9 mouse cellular contexts compared by ENCODE assay signal in the genomic region with DNA sequence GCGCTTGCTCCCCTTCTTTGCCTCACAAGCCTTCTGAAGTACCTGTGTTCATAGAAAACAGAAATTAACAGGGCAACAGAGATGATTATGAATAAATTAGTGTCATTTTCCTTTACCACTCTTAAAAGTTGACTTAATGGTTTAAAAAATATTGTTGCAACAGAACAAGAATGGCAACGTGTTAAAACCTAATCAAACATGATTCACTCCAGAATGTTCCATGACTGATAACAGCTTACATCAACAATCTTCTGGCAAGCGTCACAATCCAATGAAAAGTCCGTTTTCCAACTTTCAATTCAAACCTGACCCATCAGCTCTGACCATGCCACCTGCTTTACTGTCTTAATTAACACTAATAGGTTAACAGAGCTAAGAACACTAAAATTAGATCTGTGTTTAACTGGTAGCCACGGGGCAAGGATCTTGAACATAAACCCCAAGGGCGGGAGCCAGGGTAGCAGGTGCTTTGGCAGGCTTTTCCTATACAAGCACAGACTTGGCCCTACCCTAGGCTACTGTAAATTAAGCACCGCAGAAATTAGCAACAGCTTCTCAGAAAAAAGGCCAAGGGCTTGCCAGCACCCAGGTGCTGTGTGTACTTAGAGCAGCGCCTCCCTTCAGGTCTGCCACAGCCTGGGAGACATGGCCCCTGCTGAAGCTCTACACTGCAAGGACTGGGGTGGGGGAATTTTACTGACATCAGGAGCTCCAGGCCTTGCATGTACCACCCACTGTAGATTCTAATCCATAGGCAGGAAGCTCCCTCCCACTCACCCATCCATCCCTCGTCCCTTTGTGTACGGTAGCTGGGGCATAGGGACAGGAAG. TPM values are rescaled to one million over a fixed set of nuclear protein-coding genes. Genes with fewer than 3 reads are reported as not detected.
DNase-seq lines count a peak whose midpoint lies in the region; ATAC-seq lines count a peak whose summit lies in the region.
"Had no signal": no experiment of that assay in that cellular context is flagged by ENCODE, and none has a peak within 500 bp of the region (broad histone marks: within the 10 kb centered on the region; RNA-seq: fewer than 3 reads in every experiment).

No protein-coding gene starts in this region.

- 79% methylated on average over 10 of the region's 10 CpGs for WGBS in neural tube, embryonic 11.5 days
- 59% methylated on average over 10 of the region's 10 CpGs for WGBS in neural tube, embryonic 15.5 days
- WGBS in intestine, embryonic 15.5 days = 52% methylated on average over 10 of the region's 10 CpGs
- WGBS in stomach, embryonic 15.5 days = 52% methylated on average over 10 of the region's 10 CpGs

- H3K4me2 ChIP-seq in neural tube, embryonic 11.5 days (ENCODE audit: low read depth) = no peak overlapping the region
- no peak overlapping the region for H3K4me2 ChIP-seq in neural tube, embryonic 15.5 days
- no peak overlapping the region for H3K4me2 ChIP-seq in intestine, embryonic 15.5 days (replicated peaks)
- H3K4me2 ChIP-seq in stomach, embryonic 15.5 days = no peak overlapping the region

- H3K36me3 ChIP-seq in neural tube, embryonic 11.5 days (ENCODE audit: control insufficient read depth, insufficient read depth, low read length) = no peaks in the 10 kb centered on the region
- H3K36me3 ChIP-seq in neural tube, embryonic 15.5 days = no peaks in the 10 kb centered on the region
- no peaks in the 10 kb centered on the region for H3K36me3 ChIP-seq in intestine, embryonic 15.5 days
- H3K36me3 ChIP-seq in stomach, embryonic 15.5 days = no peaks in the 10 kb centered on the region

- 0 out of 2 replicates have a peak, but pooled peaks have one; percentile 29 for ATAC-seq in frontal cortex, adult (ENCODE audit: low TSS enrichment)
- ATAC-seq in neural tube, embryonic 11.5 days (ENCODE audit: insufficient read depth, low FRiP score, low TSS enrichment) = no peak
- no peak for ATAC-seq in neural tube, embryonic 15.5 days (ENCODE audit: low FRiP score)
- 0 out of 2 replicates have a peak, but pooled peaks have one; percentile 32 for ATAC-seq in intestine, embryonic 15.5 days
- ATAC-seq in stomach, embryonic 15.5 days (ENCODE audit: insufficient read depth, low FRiP score, low read depth) = peak; percentile 47

- peaks cover 15% of the 10 kb centered on the region for H3K4me1 ChIP-seq in neural tube, embryonic 11.5 days (ENCODE audit: control insufficient read depth, insufficient read depth, low read length)
- H3K4me1 ChIP-seq in neural tube, embryonic 15.5 days = peaks cover 32% of the 10 kb centered on the region
- H3K4me1 ChIP-seq in intestine, embryonic 15.5 days (replicated peaks) = peaks cover 32% of the 10 kb centered on the region
- peaks cover 22% of the 10 kb centered on the region for H3K4me1 ChIP-seq in stomach, embryonic 15.5 days

- H3K4me3 ChIP-seq in neural tube, embryonic 11.5 days (ENCODE audit: low read depth, low read length) = no peak overlapping the region
- H3K4me3 ChIP-seq in neural tube, embryonic 15.5 days (replicated peaks) = no peak overlapping the region
- H3K4me3 ChIP-seq in intestine, embryonic 15.5 days (replicated peaks) = no peak overlapping the region
- no peak overlapping the region for H3K4me3 ChIP-seq in stomach, embryonic 15.5 days (replicated peaks)

- no peak for DNase-seq in frontal cortex, adult 2 months (ENCODE audit: extremely low spot score in 1 of 2, low spot score in 1 of 2)
- DNase-seq in neural tube, embryonic 11.5 days (ENCODE audit: low spot score) = no peak
- no peak for DNase-seq in retina, embryonic 14.5 days (ENCODE audit: low spot score)
- DNase-seq in embryo, embryonic 10.5 days (ENCODE audit: low spot score) = no peak
- DNase-seq: adrenal gland, postnatal 14 days had no signal

- 0 out of 2 replicates have a peak overlapping the region, but pooled peaks have one; percentile 27 for H3K27ac ChIP-seq in neural tube, embryonic 11.5 days (ENCODE audit: low read depth, low read length)
- no peak overlapping the region for H3K27ac ChIP-seq in neural tube, embryonic 15.5 days (replicated peaks)
- H3K27ac ChIP-seq in intestine, embryonic 15.5 days = peak overlapping the region; percentile 45
- H3K27ac ChIP-seq in stomach, embryonic 15.5 days = peak overlapping the region; percentile 48; the same call in 1 of the 2 replicates

- no peaks in the 10 kb centered on the region for H3K9me3 ChIP-seq in neural tube, embryonic 11.5 days (ENCODE audit: control insufficient read depth, low read length)
- no peaks in the 10 kb centered on the region for H3K9me3 ChIP-seq in neural tube, embryonic 15.5 days (replicated peaks)
- H3K9me3 ChIP-seq in intestine, embryonic 15.5 days = no peaks in the 10 kb centered on the region
- no peaks in the 10 kb centered on the region for H3K9me3 ChIP-seq in stomach, embryonic 15.5 days

- H3K27me3 ChIP-seq in neural tube, embryonic 11.5 days (ENCODE audit: control insufficient read depth, insufficient read depth, low read length) = no peaks in the 10 kb centered on the region
- H3K27me3 ChIP-seq in neural tube, embryonic 15.5 days (replicated peaks) = no peaks in the 10 kb centered on the region
- H3K27me3 ChIP-seq in intestine, embryonic 15.5 days (replicated peaks) = no peaks in the 10 kb centered on the region
- no peaks in the 10 kb centered on the region for H3K27me3 ChIP-seq in stomach, embryonic 15.5 days (replicated peaks)

- H3K9ac ChIP-seq in neural tube, embryonic 11.5 days (ENCODE audit: low read length) = no peak overlapping the region
- no peak overlapping the region for H3K9ac ChIP-seq in neural tube, embryonic 15.5 days (replicated peaks)
- no peak overlapping the region for H3K9ac ChIP-seq in intestine, embryonic 15.5 days
- H3K9ac ChIP-seq in stomach, embryonic 15.5 days = no peak overlapping the region

RNA-seq across cellular contexts. Expression of gene B4galt5, which starts 12.4 kb away (rescaled TPM):
- polyA plus RNA-seq in frontal cortex, adult 2 months (2012; rRNA removed) = 37.8 and 38.8 TPM in 2 replicates
- 26.9 and 32.2 TPM in 2 replicates for polyA plus RNA-seq in neural tube, embryonic 11.5 days (2014; fragmentation: Nextera tagmentation; extraction: Ambion mirVana)
- 19.9 and 28.4 TPM in 2 replicates for polyA plus RNA-seq in neural tube, embryonic 15.5 days (2015; fragmentation: Nextera tagmentation; extraction: Ambion mirVana)
- polyA plus RNA-seq in intestine, embryonic 15.5 days (2015; fragmentation: Nextera tagmentation; extraction: Ambion mirVana) = 9.6 and 10.8 TPM in 2 replicates
- 16.7 and 17.0 TPM in 2 replicates for polyA plus RNA-seq in stomach, embryonic 15.5 days (2015; fragmentation: Nextera tagmentation; extraction: Ambion mirVana)

Comparison
In these comparisons a context has a peak if more than half of its experiments do, and no peak if none do; other contexts are left out.
1. ATAC-seq: peak in frontal cortex, adult (single experiment), intestine, embryonic 15.5 days (single experiment) and stomach, embryonic 15.5 days (single experiment); none in neural tube, embryonic 11.5 days (single experiment) and neural tube, embryonic 15.5 days (single experiment).